Mouse (Mus musculus) lung, postnatal 25 days (tissue): ENCODE data around the gene Ptprt.
A peak's percentile ranks its signal among the peaks of the same experiment; 100 is the strongest.
"Not testable (repeated sequence)": the region's sequence is repeated elsewhere in the genome, so short reads cannot be mapped to it uniquely, and the experiment has no call there.

Experiments used
- DNase-seq: peaks from one replicate; pipeline ENCODE4 v3.0.0; 2022; ENCODE audit warnings: low spot score

The Ptprt gene

GRCm38 (mm10) chr2:162197316-162197715 lies 463.6 kb downstream of the Ptprt start:
- no peak for DNase-seq

- no peak for DNase-seq
Measured at GRCm38 (mm10) chr2:162182621-162183475, 478.1 kb downstream of the Ptprt start.

GRCm38 (mm10) chr2:162181826-162182225 lies 479.1 kb downstream of the Ptprt start:
- DNase-seq: no peak

- DNase-seq: no peak
Measured at GRCm38 (mm10) chr2:162172529-162172928, 488.4 kb downstream of the Ptprt start.

GRCm38 (mm10) chr2:162141845-162142411 lies 519.0 kb downstream of the Ptprt start:
- DNase-seq: no peak

GRCm38 (mm10) chr2:162136176-162136575 lies 524.8 kb downstream of the Ptprt start:
- DNase-seq: not testable (repeated sequence)

- peak; percentile 66 for DNase-seq
Measured at GRCm38 (mm10) chr2:162131607-162132304, 529.2 kb downstream of the Ptprt start.

- no peak for DNase-seq
Measured at GRCm38 (mm10) chr2:162129896-162130295, 531.1 kb downstream of the Ptprt start.

GRCm38 (mm10) chr2:162118041-162118440 lies 542.9 kb downstream of the Ptprt start:
- DNase-seq: no peak

- DNase-seq: no peak
Measured at GRCm38 (mm10) chr2:162082391-162082790, 578.6 kb downstream of the Ptprt start.

GRCm38 (mm10) chr2:162080717-162081398 lies 580.1 kb downstream of the Ptprt start:
- no peak for DNase-seq

GRCm38 (mm10) chr2:162078571-162079280 lies 582.2 kb downstream of the Ptprt start:
- DNase-seq: no peak

GRCm38 (mm10) chr2:162052816-162053215 lies 608.1 kb downstream of the Ptprt start:
- DNase-seq: no peak

- DNase-seq: no peak
Measured at GRCm38 (mm10) chr2:162050198-162050597, 610.7 kb downstream of the Ptprt start.

GRCm38 (mm10) chr2:162035615-162036014 lies 625.3 kb downstream of the Ptprt start:
- DNase-seq: no peak

GRCm38 (mm10) chr2:162031636-162032035 lies 629.3 kb downstream of the Ptprt start:
- no peak for DNase-seq

GRCm38 (mm10) chr2:162001016-162001415 lies 659.9 kb downstream of the Ptprt start:
- no peak for DNase-seq

GRCm38 (mm10) chr2:161982311-161982710 lies 678.6 kb downstream of the Ptprt start:
- no peak for DNase-seq

GRCm38 (mm10) chr2:161961179-161962163 lies 699.5 kb downstream of the Ptprt start:
- no peak for DNase-seq

- no peak for DNase-seq
Measured at GRCm38 (mm10) chr2:161945424-161945823, 715.5 kb downstream of the Ptprt start.
